Mouse (Mus musculus) megakaryocyte progenitor cell, adult 5-6 weeks (primary cell): Measurements from ENCODE around the gene Xpnpep1. TPM values are rescaled to one million over a fixed set of nuclear protein-coding genes. Genes with fewer than 3 reads are reported as not detected.
A peak's percentile ranks its signal among the peaks of the same experiment; 100 is the strongest.

Experiments
- ATAC-seq: replicated peaks from 2 replicates; pipeline ENCODE4 v1.8.0; 2016; ENCODE audit warnings: mild to moderate bottlenecking, moderate TSS enrichment, inconsistent platforms; ENCODE audit not compliant: poor library complexity
- total RNA-seq, 2 experiments: library from RNA; stranded (forward) in 1 of 2; stranded (reverse) in 1 of 2; fragments of 157-497, 149-512 nt in 1 of 2; fragments of 200-1000 nt in 1 of 2; gene quantifications; 2 replicates each; pipeline versions ENCODE4 v1.2.3 to v1.2.4; 2015 to 2017

Xpnpep1 gene
- total RNA-seq, 2 experiments from 2014 or later: 46.9 to 55.6 TPM

DNA sequence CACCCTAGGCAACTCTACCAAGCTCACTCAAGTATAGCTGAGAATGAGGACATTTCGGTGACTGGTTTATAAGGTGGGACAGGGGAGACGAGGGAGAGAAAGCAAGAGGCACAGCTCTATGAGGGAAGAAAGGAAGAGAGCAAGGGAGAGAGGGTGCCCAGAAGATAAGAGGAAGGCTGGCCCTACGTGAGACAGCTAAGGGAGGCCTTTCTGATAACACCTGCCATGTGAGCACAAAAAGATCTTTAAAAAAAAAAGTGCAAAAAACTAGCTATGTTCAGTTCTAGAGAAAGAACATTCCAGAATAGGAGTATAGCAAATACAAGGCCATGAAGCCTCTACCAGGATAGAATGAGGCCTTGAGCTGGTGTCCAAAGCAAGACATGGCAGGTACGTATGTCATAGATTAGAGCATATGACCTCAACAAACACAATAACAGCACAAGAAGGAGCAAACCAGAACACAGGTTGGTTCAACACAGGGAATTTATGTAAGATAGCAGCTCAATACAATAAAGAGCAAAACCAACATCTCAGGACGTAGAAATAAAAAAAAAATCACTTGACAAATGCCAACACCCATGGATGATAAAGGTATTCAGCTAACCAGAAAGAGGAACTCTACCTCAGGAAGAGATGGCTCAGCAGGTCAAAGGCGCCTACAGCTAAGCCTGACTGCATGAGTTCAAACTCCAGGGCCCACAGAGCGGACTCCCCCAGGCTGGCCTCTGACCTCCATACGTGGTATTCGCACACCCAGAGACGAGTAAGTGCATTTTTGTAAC, 6.7 kb downstream of the Xpnpep1 start:
- ATAC-seq: peak; percentile 53

DNA sequence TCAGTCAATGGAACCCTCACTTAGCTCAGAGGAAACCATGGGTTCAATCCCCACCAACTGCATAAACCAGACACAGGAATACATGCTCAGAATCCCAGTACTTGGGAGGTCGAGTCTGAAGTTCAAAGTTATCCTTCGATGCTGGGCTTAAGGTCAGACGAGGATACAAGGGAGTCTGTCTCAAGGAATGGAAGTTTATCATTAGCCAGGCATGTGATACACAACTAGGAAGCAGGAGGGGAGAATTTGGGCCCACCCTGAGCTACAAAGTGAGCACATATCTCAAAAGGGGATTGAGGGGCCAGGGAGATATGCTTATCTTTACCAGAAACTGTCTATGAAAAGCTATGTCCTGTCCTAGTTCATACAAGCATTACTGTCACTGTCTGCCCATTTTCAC, 7.4 kb downstream of the Xpnpep1 start:
- peak; percentile 6 for ATAC-seq

DNA sequence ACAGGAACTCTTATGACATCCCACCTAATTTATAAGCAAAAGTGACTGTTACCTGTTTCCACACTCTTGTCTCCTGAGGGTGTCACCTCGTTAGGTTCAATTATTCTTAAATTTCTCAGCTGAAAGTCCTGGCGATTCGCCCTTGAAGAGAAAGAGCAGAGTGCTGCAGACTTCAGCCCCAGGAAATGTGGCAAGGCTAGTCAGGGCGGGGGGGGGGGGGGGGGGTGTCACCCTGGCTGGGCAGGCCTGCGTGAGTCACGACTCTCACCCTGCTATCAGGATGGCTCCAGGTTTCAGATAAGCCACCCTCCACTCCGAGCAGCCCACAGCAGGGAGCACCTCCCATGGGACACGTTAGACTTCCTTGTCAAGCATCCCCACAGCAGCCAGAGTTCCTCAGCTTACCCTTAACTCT, 8.1 kb downstream of the Xpnpep1 start:
- peak; percentile 63 for ATAC-seq

DNA sequence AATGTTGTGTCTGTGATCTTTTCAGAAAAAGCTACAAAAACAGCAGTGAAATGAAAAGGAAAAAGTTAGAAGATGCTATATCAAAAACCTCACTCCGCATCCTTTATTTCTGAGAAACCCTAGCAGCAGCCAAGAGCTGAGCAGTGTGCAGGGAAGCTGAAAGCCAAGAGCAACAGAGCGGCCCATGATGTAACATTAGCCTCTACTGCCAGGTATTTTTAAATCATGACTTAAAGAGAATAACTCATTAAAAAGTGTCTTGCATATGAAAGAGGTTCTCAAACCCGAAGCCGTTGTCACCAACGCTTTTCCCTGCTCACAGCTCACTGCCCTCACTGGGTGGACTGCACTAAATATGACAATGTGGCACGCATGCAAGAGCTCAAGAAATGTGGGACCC, 9.7 kb downstream of the Xpnpep1 start:
- no peak for ATAC-seq

DNA sequence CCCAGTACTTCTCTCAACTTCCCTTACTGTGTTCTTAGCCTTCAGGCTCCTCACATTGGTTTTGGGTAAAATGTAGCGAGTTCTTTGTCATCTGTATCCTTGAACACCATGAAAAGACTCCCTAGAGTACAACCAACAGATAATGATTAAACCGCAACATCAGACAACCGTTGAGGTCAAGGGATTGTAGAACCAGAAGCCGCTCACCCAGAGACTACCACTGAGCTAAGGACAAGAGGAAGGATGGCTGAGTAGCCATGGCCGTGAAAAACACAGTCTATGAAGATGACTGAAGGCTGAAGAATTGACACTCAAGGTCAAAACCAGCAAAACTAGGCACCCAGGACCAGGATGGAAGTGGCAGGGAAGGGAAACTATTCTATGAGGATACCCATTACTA, 10.3 kb downstream of the Xpnpep1 start:
- ATAC-seq: no peak

DNA sequence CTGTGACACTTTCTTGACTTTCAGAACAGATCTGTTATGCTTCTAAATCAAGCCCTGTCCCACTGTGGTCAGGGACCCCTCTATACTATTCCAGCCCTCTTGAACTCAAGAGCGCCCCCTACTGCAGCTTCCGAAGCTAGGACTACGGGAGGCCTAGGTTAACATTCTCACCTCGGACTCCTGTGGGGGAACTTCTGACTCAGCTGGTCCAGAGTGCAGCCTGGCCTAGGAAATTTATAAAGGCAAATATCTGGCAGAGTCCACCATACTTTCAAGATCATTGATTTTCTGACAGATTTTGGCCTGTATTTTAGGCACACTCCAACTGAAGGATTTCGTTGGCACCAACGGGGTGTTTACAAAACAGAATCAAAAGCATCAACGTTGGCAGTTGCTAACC, 11.0 kb downstream of the Xpnpep1 start:
- ATAC-seq: no peak

DNA sequence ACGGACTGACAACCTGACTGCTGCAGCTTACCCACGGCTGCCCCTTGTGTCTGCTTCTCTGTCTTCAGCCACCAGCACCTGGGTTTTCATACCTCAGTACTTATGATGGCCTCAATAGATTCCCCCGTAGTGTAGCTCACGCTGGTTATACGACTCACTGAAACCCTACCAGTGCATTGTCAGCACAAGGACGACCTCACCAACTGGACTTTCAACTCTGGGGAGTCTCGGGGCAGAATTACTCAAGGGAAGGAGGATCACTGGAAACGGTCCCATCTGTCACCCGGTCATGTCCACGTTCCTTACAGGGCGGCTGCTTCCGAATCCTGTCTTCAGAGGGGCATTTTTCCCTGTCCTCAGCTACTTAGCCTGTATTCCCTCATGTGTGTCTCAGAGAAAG, 11.8 kb downstream of the Xpnpep1 start:
- ATAC-seq: no peak

DNA sequence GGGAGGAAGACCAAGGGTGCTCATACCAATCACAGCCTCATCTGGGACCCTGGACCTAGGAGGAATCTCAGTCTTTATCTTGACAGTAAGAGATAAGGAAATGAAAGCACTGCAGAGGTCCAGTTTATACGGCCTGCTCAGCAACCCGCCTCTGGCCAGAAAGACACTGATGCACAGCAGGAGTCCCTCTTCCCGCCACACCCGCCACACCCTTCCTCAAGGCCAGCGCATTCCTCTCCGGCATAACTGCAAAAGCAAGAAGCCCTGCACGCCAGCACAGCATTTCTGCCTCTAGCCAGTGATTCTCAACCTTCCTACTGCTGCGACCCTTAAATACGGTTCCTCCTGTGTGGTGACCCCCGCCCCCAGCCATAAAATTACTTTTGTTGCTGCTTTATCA, 16.8 kb downstream of the Xpnpep1 start:
- ATAC-seq: no peak

DNA sequence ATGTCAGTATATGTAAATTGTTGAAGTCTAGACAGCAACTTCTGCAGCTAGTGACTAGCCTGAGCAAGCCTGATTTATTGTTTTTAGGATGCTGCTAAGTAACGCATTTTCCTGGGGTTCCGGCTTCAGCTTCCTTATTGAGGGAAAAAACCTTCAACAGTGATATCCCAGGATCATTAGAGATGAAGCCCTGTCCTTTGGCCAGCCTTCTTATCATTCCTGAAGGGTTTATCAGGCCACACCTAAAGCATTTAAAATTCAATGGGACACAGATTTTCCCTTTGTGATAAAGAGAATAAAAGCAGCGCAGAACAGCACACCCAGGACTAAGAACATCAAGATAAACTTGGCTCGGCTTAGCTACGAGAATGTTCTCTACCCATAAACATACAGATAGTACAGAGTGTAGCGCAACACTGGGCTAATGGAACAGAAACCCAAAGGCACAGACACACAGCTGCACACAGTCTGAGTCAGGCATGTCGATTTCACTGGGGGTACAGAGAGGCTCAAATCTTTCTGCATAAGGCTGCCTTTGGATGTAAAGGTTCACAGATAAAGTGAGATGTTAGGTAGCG, 17.9 kb downstream of the Xpnpep1 start:
- ATAC-seq: no peak

DNA sequence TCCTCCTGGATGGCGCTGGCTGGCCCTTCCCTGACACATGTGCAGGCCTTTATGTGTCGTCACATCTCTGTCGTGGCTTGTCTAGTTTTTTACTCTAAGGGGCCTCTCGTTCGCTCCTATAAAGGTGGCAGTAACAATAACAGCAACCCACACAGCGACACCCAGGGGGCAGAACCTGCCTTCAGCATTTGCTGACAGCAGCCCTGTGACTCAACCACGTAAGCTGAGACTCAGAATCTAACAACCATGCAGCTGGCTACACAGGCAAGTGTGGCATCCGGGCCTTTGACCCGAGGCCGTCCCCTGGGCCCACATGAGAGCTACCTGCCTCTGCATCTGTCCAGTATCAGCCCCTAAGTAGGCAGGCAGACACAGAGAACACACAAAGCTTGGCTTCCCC, 18.5 kb downstream of the Xpnpep1 start:
- no peak for ATAC-seq

DNA sequence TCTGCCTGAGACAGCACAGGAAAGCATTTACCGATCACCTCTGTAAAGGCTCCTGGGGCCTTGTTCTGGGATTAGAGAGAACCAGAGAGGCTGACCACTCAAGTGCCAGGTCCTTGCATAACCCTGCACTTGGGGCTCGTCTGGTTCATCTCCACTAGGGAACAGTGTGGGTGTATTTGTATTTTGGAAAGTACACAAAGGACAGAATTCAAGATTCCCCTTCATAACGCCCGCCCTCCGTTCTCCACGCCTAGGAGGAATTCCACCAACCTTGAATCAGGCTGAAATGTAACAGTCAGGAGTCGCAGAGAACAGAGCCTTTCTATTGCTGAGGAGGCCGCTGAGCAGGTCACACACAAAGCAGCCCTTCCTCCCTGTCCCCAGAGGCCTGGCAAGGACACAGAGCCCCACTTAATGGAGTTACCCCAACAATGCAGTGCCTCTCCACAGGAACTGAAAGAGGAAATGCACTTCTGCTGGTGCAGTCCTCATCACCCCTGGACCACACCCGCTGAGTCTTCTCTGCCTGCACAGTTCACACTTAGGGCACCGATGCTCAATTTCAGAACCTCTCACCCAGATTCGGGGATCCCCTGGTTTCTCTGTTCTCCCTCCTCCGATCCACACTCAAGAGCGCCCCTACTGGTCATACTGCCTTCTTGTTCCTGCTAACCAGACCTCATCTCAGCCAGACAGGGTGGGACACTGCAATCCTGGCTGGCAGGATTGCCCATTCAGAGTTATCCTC, 20.1 kb downstream of the Xpnpep1 start:
- ATAC-seq: peak; percentile 82

DNA sequence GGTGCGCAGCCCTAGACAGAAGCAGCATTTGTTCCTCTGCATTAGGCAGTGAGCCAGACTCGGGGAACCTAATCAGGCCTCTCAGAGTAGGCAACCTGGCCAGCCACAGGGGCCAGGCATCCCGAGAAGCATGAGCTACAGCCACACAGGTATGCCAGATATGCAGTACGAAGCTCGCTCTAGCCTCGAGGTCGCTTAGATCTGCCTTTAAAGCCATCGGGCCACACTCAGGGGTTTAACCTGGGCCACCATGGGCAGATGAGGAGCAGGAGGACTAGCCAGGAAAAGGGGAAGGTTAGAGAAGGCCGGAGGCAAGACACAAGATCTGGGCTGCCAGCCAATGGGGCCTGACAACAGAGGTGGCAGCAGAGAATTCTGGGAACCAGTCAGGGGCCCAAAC, 22.1 kb downstream of the Xpnpep1 start:
- no peak for ATAC-seq

DNA sequence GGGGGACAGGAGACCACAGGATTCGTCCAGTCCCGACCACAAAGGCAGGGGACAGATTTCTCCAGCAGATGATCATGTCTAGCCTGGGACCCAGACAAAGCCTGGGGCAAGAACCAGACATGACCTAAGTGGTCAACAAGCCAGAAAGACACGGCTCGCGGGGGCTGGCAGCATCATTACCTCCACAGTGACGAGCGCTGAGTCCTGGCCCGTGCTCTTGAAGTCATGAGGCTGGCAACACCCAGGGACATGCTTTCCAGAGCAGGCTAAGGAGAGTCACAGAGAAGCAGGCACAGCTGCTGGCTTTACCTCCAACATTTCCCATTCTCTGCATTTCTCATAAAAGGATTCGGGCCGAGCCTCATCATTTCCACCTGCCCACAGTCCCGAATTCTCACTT, 22.8 kb downstream of the Xpnpep1 start:
- ATAC-seq: no peak

DNA sequence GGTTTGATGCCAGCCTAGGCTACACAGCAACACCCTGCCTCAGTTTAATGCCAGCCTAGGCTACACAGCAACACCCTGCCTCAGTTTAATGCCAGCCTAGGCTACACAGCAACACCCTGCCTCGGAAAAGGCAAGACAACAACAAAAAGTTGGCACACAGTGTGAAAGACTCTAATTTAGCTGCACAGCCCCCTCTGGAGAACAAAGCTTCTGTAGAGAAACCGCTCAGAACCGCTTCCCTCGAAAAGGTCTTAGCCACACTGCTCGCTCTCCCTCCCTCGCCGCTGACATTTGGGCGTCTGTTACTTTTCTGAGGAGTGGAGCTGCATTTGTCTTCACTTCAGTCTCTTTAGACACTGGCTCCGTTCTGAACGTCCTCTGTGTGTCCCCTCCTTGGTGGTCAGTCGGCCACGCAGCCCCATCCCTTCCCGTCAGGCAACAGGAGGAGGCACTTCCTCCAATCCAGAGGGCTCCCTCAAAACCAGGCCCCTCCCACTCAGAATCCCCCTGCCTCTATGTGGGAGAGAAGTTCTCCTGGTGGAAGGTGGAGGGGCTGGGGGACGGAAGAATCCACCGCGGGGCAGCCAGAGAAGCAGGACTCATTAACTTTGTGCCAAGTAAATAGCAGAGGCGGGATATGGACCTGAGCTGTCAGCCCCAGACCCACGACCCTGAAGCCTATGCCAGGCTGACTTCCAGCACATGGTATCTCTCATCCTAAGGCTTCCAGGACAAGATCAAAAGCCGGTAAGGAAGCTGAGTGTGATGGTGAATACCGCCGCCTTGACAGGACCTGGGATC, 24.9 kb downstream of the Xpnpep1 start:
- no peak for ATAC-seq

DNA sequence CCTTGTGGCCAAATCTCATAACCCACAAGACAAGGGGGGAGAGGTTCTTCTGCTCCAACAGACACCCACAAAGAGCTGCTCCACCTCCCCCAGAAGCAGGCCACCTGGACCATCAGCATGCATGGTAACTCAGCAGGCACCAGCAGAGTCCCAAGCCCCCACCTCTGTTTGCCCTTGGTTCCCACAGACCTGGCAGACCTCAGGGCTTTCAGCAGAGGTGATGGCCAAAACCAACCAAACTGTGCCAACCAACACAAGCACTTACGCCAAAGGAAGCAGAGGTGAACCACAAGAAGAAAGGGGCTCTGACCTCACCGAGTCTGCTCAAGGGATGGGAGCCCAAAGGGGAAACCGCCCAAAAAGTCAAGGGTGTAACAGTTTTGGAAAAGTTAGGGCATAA, 26.3 kb downstream of the Xpnpep1 start:
- ATAC-seq: 0 out of 2 replicates have a peak, but pooled peaks have one; percentile 21

DNA sequence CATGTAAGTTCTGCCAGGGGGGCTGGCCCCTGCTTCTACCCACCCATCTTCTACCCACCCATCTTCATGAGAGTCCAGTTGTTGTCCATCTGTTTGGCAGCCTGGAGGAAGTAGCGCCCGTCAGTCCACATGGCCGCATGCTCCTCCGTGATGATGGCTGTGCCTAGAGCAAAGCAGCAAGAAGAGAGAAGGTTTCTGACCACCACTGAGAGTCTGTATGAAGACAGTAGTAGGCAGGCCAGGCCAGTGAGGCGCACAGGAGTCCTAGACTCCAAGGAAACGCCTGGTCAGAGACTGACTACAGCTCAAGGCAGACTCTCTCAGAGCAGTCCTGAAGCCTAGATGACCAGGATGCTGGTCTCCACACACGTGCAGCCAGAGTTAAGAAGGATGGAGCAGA, 26.7 kb downstream of the Xpnpep1 start:
- no peak for ATAC-seq

DNA sequence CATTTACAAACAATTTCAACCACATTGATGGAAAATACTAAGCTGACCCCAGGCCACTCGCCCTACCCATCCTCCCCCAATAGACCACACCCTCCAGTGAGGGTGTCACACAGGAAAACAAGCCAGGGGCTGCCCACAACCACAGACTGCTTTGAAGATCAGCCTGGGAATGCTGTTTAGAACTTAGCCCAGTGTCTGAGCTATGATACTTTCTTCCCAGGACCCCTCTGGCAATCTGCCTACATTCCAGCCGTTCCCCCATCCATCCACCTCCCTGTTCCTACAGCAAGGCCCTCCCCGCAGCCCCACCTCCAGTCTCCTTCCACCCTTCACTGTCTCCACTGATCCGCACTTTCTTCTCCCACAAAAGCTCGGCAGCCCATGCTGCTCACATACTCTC, 29.1 kb downstream of the Xpnpep1 start:
- no peak for ATAC-seq

DNA sequence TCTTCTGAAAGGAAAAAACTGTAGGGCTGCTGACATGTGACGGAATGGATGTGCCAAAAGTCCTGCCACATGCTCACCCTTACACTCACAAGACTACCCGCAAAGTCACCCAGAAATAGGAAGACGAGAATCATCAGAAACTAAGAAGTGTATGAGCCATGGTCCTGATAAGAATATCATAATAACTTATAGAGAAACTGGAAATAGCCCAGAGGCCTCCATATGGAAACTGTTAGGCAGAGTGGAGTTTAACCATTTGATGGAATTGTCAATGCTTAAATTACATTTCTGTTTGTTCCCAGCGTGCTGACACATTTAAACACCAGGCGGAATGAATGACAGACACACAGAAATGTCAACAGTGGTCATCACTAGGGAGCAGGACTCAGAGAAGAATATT, 31.1 kb downstream of the Xpnpep1 start:
- no peak for ATAC-seq

DNA sequence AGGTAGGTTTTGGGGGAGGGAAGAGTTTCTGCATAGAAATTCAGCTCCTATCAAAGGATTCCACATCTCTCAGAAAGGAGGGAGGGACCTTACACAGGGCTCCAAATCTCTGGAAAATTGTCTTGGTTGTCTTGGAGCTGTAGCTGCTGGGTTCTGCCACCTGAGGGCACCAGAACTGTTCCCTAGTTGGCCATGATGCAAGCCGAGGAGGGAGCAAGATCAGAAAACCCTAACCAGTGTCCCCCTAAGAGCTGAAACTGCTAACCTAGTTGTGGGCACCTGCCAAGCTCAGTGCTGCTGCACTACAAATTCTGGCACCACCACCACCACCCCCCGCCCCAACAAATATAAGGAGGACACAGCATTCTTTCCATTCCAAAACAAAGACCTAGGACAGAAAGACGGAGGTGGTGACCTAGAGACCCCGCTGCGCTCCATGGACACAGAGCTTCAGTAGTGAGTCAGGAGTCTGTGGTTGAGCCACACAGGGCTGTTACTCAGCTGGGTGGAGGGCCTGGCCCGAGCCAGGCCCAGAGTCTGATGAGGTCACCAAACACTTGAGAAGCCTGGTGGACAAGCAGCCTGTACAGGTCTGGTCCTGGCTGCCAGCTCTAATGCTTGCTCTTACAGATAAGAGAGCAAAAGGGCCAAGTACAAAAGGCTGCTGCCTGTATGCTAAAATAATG, 31.9 kb downstream of the Xpnpep1 start:
- ATAC-seq: peak; percentile 71

DNA sequence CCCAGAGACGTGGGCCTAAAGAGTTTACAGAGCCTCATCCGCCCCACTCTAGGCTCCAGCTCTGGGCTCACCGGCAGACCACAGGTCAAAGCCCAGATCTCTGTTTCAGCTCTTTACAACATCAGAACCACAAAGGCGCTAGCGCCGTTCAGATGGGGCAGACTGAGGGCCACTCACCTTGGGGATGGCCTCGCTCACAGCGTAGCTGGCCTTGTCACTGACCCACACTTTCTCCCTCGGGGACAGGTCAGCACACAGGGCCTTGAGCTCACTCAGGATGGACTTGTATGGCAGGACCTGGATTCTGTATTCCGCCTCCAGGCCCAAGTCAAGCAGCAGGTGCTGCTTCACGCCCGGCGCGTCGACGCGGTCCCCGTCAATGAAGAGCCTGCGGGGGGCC, 34.0 kb downstream of the Xpnpep1 start:
- no peak for ATAC-seq
